Mouse (Mus musculus) small intestine, adult 2 months (tissue): ENCODE measurements around the gene Cacna1e. TPM values are rescaled to one million over a fixed set of nuclear protein-coding genes. Genes with fewer than 3 reads are reported as not detected.
A peak's percentile ranks its signal among the peaks of the same experiment; 100 is the strongest.

Experiments
- H3K27ac ChIP-seq: fragments of 200-500 bp; 2 replicates; pipeline ENCODE4 v1.5.1; 2012; ENCODE audit warnings: low read depth, low read length, control low read depth, inconsistent platforms; ENCODE audit not compliant: insufficient read depth
- H3K27me3 ChIP-seq: fragments of 200-500 bp; 2 replicates; pipeline ENCODE4 v1.6.1; 2012; ENCODE audit warnings: mild to moderate bottlenecking, moderate library complexity, low read length, inconsistent platforms; ENCODE audit not compliant: control insufficient read depth, insufficient read depth
- H3K36me3 ChIP-seq: fragments of 200-500 bp; 2 replicates; pipeline ENCODE4 v1.6.1; 2012; ENCODE audit warnings: mild to moderate bottlenecking, low read length, control low read depth, inconsistent platforms; ENCODE audit not compliant: control insufficient read depth, insufficient read depth
- H3K4me1 ChIP-seq: fragments of 200-500 bp; 2 replicates; pipeline ENCODE4 v1.6.1; 2012; ENCODE audit warnings: low read length, inconsistent platforms, mixed read lengths; ENCODE audit not compliant: control insufficient read depth, insufficient read depth, insufficient read length
- H3K4me3 ChIP-seq: fragments of 200-500 bp; 2 replicates; pipeline ENCODE4 v1.5.1; 2012; ENCODE audit warnings: low read depth, mild to moderate bottlenecking, control low read depth, inconsistent platforms, low read length, moderate library complexity
- CTCF ChIP-seq: fragments of 200-500 bp; IDR thresholded peaks from 2 replicates; pipeline ENCODE4 v1.5.1; 2012; ENCODE audit warnings: low read depth, mild to moderate bottlenecking, control low read depth, inconsistent platforms, low read length, moderate library complexity, mixed read lengths; ENCODE audit not compliant: insufficient replicate concordance, insufficient read length; ENCODE audit errors: extremely low read depth
- POLR2A ChIP-seq: fragments of 200-500 bp; IDR thresholded peaks from 2 replicates; pipeline ENCODE4 v1.6.1; 2012; ENCODE audit warnings: low read depth, mild to moderate bottlenecking, control low read depth, inconsistent platforms, low read length, moderate library complexity
- WGBS: fragments of 180-500 bp; shearing (Covaris S2); methylation state at CpG from one replicate; pipeline ENCODE4 v1.1.7; 2018; 5-methylcytosine and 5-hydroxymethylcytosine counted together
- polyA plus RNA-seq: library from polyadenylated mRNA; depleted of rRNA; stranded (reverse); fragments of >200 nt; gene quantifications from 2 replicates; pipeline ENCODE4 v1.2.3, GENCODE M21; 2012

Cacna1e gene
- polyA plus RNA-seq, 1 experiment, result 0.76 TPM

DNA sequence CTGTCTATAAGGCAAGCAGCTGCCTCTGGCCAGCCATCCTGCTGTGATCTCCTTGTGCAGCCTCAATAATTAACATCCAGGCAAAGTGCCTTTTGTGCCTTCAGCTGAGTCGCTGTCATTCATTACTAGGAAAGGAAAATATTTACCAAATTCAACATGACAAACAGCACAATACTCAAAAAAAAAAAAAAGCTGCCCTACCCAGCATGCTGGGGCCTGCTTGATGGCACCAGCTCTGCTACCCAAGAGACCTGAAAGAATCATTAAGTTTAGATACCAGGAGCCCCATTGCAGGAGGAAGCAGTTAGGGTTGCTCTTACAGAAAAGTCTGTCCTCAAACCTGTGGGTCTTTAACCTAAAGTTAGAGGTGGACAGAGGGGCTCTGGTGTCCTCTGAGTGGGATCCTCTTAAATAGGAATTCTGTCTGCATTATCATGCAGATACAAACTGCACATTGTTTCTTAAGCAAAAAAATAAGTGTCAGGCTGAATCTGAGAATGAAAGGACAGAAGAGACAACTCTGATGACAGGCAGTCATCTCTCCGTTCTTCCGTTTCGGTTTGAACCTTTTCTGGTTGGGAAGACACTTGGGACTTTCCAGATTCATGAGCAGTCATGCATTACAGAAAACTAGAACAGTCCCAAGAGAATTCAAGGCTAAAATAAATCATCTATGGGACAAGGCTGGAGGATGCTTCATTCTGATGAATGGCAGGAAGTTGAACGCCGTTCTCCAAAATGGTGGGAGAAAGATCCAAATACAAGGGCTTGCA lies 33.6 kb downstream of the Cacna1e start:
- Histone ChIP-seq H3K4me1 (no peaks in the 10 kb centered on the region), H3K27me3 (no peaks in the 10 kb centered on the region), H3K27ac (no peak overlapping the region; the same call in 1 of the 2 replicates), H3K4me3 (no peak overlapping the region), H3K36me3 (no peaks in the 10 kb centered on the region)
- TF ChIP-seq POLR2A (no peak), CTCF (no peak)
- 76% methylated on average over 6 of the region's 6 CpGs for WGBS

DNA sequence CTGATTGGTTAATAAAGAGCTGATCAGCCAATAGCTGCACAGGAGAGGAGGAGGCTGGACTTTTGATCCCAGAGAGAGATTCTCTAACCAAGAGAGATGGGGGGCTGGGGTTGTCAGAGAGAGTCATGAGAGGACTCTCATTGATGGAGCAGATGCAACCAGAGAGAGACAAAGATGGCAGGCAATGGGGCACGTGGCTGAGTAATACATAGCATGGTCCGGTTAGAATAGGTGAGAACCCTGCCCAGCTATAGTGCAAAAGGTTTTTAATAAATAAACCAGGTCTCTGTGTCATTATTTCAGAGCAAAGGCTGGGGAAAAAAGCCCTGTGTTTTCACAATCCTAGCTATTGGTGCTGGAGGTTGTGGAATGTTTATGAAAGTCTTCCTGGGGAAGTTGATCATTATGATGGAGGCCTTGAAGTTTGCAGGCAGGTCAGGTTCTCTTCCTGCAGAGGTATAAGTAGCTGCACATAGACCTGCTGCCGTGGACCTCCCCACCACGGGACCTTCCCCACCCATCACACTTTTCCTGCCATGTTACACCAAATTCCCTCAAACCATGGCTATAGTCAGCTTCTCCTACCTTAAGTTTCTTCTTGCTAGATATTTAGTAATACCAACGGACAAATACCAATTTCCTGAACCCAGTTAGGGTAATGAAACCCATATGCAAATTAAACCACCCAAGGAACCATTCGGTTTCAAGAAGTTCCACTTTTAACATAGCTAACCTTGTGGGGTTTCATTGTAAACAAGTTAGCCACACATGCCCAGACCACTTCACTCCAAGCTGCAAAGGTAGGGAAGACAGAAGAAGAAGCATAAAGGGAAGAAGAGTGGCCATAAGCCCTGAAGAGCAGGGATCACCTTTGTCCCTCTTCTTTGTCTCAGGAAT lies 35.4 kb downstream of the Cacna1e start:
- Histone ChIP-seq H3K27me3 (no peaks in the 10 kb centered on the region), H3K4me3 (no peak overlapping the region), H3K4me1 (no peaks in the 10 kb centered on the region), H3K36me3 (no peaks in the 10 kb centered on the region), H3K27ac (peak overlapping the region; percentile 54)
- no peak for TF ChIP-seq POLR2A
- no peak for TF ChIP-seq CTCF
- WGBS, result 69% methylated on average over 6 of the region's 6 CpGs

DNA sequence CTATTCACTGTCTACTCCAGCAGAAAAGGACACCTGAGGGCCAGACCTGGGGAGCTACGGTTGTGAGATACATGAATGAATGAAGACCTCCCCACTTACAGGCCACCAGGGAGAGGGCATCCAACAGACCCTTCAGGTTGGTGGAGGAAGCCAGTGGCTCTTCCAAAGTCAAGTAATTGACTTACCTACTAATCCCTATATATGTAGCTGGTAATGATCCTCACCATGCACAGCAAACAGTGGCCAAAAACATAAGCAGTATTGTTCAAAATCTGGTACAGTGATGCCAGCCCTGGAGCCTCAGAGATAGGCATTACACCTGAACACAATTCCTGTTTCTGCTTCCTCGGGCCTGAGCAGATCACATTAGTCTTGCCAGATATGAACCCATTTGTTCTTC lies 37.4 kb downstream of the Cacna1e start:
- 85% methylated on average over 2 of the region's 2 CpGs for WGBS
- Histone ChIP-seq H3K4me3 (no peak overlapping the region), H3K27ac (no peak overlapping the region), H3K36me3 (no peaks in the 10 kb centered on the region), H3K27me3 (no peaks in the 10 kb centered on the region), H3K4me1 (no peaks in the 10 kb centered on the region)
- no peak for TF ChIP-seq POLR2A
- TF ChIP-seq CTCF, result no peak

DNA sequence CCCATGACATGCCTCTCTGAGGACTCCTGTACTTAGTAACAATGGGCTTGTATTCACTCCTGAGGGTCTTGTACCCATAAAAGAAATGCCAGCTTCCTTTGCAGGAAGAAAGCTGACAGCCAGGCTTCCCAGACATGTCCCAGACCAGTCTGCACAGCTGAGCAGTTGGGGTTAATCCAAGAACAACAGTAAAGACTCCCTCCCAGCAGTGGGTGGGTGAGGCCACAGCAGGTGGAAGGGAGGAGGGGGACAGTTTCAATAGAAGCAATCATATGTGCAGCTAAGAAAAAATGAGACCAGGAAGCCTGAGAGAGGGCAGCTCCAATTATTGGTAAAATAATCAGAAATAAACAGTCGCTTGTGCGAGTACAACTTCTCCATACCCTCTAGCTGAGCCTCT lies 40.9 kb downstream of the Cacna1e start:
- WGBS, result 68% methylated on average over 2 of the region's 2 CpGs
- no peaks in the 10 kb centered on the region for H3K36me3 ChIP-seq
- H3K27ac ChIP-seq, result no peak overlapping the region

DNA sequence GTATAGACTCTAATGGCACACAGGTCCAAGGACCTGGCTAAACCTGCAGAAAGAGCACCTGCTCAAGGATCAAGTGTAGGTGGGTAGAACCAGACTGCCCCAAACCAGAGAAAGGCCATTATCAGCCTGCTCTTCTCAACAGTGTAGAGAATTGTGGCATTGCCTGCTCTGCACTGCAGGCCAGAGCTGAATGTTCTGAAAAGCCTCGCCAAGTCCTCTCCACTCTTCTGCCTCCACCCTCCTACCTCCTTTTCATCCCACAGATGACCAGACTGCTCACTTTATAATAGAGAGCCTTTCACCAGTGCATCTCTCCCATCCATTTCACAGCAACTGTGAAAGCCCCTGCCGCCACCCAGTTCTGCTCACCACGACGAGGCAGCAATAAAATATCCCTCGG lies 42.0 kb downstream of the Cacna1e start:
- H3K4me3 ChIP-seq, result no peak overlapping the region
- no peaks in the 10 kb centered on the region for H3K27me3 ChIP-seq
- no peaks in the 10 kb centered on the region for H3K4me1 ChIP-seq
- H3K36me3 ChIP-seq, result no peaks in the 10 kb centered on the region
- TF ChIP-seq POLR2A (no peak), CTCF (no peak)
- H3K27ac ChIP-seq, result no peak overlapping the region
- WGBS, result 42% methylated on average over 5 of the region's 5 CpGs

More for the DNA sequence above, 40.9 kb downstream of the Cacna1e start:
- Histone ChIP-seq H3K4me3 (no peak overlapping the region), H3K4me1 (no peaks in the 10 kb centered on the region), H3K27me3 (no peaks in the 10 kb centered on the region)
- TF ChIP-seq CTCF, result no peak
- TF ChIP-seq POLR2A, result no peak

DNA sequence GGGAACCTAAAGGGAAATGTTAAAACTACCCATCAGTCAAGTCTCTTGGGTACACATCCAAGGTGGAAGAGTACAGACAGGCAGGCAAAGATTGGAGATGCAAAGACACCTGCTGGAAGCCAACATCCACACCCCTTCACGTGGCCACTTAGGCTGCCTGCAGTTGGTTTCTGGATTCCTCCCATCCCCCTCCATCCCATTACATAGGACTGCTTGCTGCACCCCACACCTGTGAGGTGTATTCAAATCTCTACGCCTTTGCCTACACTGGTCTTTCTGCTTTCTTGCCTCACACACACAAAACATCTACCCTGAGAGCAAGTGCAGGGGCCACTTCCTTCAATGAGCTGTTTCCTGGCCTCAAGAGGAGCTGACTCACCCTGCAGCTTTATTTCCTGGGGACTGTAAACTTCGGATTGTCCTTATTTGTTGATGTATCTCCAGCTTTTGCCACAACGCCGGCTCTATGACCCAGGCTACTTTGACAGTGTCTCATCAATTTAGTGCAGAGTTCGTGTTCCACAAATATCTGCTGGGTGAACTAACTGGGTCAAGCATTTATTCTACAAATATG lies 43.2 kb downstream of the Cacna1e start:
- Histone ChIP-seq H3K27ac (0 out of 2 replicates have a peak overlapping the region, but pooled peaks have one; percentile 4), H3K36me3 (no peaks in the 10 kb centered on the region)
- 55% methylated on average over 6 of the region's 6 CpGs for WGBS

More for the DNA sequence above, 43.2 kb downstream of the Cacna1e start:
- TF ChIP-seq CTCF, result no peak
- no peak for TF ChIP-seq POLR2A
- Histone ChIP-seq H3K27me3 (no peaks in the 10 kb centered on the region), H3K4me1 (no peaks in the 10 kb centered on the region), H3K4me3 (no peak overlapping the region)
